Mouse (Mus musculus) forebrain, embryonic 11.5 days (tissue): ENCODE data around the gene Zbtb38. TPM values are rescaled to one million over a fixed set of nuclear protein-coding genes. Genes with fewer than 3 reads are reported as not detected.
A peak's percentile ranks its signal among the peaks of the same experiment; 100 is the strongest.

ENCODE experiments used
- ATAC-seq: fragments of 200-750 bp; cut with Nextera tagmentation; replicated peaks from 2 replicates; pipeline ENCODE4 v1.8.0; 2017; ENCODE audit warnings: moderate TSS enrichment; ENCODE audit not compliant: low FRiP score
- DNase-seq: peaks from one replicate; pipeline ENCODE4 v3.0.0-alpha.2; 2017; ENCODE audit warnings: low spot score
- H3K27ac ChIP-seq: fragments of 300-500 bp; sonication (generic); 2 replicates; pipeline ENCODE4 v1.5.1; 2014; ENCODE audit warnings: low read depth, low read length
- H3K27me3 ChIP-seq: fragments of 300-500 bp; sonication (generic); 2 replicates; pipeline ENCODE4 v1.6.1; 2014; ENCODE audit warnings: mild to moderate bottlenecking, low read length, mixed read lengths; ENCODE audit not compliant: control insufficient read depth, insufficient read depth
- H3K36me3 ChIP-seq: fragments of 300-500 bp; sonication (generic); 2 replicates; pipeline ENCODE4 v1.6.1; 2014; ENCODE audit warnings: mild to moderate bottlenecking, low read length, moderate library complexity, mixed read lengths; ENCODE audit not compliant: control insufficient read depth, insufficient read depth
- H3K4me1 ChIP-seq: fragments of 300-500 bp; sonication (generic); replicated peaks from 2 replicates; pipeline ENCODE4 v1.6.1; 2014; ENCODE audit warnings: low read length, mixed read lengths; ENCODE audit not compliant: control insufficient read depth, insufficient read depth
- H3K4me2 ChIP-seq: fragments of 300-500 bp; sonication (generic); 2 replicates; pipeline ENCODE4 v1.6.1; 2014; ENCODE audit warnings: low read depth, mild to moderate bottlenecking, low read length, moderate library complexity, mixed read lengths; ENCODE audit not compliant: severe bottlenecking
- H3K4me3 ChIP-seq: fragments of 300-500 bp; sonication (generic); 2 replicates; pipeline ENCODE4 v1.5.1; 2014; ENCODE audit warnings: low read depth, low read length
- H3K9ac ChIP-seq: fragments of 300-500 bp; sonication (generic); 2 replicates; pipeline ENCODE4 v1.6.1; 2014; ENCODE audit warnings: low read length
- H3K9me3 ChIP-seq: fragments of 300-500 bp; sonication (generic); 2 replicates; pipeline ENCODE4 v1.6.1; 2016; ENCODE audit warnings: low read length, mixed read lengths; ENCODE audit not compliant: control insufficient read depth
- WGBS: fragments of 180-500 bp; shearing (Covaris S2); extraction: QIAGEN DNeasy Blood & Tissue Kit; methylation state at CpG from one replicate; pipeline ENCODE4 v1.1.7; 2014; 5-methylcytosine and 5-hydroxymethylcytosine counted together
- polyA plus RNA-seq: library from polyadenylated mRNA; unstranded; fragments of >200 nt; fragmentation: Nextera tagmentation; extraction: Ambion mirVana; gene quantifications from 2 replicates; pipeline ENCODE4 v1.2.1, GENCODE M21; 2014

The Zbtb38 gene
- polyA plus RNA-seq, 1 experiment from 2014 or later = 10.5 TPM

DNA sequence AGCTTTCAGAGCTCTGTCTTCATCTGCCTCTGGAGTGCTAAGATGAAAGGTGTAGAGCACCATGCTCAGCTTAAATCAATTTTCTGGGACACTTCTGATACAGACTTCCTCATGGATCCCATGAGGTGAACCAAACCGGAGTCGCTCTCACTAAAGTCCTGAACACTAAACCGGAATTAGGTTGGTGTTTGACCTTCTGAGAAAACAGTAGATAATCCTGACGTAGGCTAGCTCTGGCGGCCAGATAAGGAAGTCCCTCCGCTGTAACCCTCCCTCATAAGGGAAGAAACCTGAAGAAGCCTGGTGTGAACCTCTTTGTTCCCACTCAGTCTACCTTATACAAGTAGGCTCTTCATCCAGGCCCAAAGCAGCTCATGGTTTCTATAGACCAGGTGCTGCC is 29.0 kb downstream of the Zbtb38 start:
- ATAC-seq = no peak
- DNase-seq = no peak
- Histone ChIP-seq H3K4me3 (no peak overlapping the region), H3K4me1 (peaks cover 18% of the 10 kb centered on the region; the same call in 1 of the 2 replicates), H3K9me3 (no peaks in the 10 kb centered on the region), H3K27me3 (no peaks in the 10 kb centered on the region), H3K36me3 (no peaks in the 10 kb centered on the region), H3K27ac (no peak overlapping the region), H3K4me2 (no peak overlapping the region), H3K9ac (no peak overlapping the region)
- WGBS = 89% methylated on average over 6 of the region's 6 CpGs

DNA sequence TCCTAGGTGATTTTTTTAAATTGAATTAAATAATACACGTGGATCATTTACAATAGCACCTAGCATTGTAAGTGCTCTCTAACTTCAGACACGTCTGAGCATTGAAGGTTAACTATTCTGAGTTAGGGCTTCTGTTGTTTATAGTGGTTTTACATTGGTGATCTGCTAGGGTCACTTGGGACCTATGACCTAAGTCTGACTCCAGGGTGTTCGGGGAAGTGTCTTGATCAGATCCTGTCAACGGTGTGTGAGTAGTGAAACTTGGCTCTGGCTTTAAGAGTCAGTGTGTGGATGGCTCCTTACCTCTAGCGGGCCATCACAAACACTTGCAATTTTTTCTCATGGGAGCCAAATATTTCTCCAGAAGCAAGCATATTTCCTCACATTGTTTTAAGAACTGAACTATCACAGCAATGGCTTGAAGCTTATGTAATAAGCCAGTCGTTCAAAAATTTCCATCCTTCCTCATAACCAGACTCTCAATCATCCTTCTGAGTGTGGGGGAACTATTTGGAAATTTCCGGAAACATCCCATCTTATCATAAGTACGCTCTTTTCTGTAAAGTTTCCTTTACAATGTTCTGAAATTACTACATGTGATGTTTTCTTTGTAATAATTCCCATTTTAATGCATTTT is 31.4 kb downstream of the Zbtb38 start:
- DNase-seq = no peak
- Histone ChIP-seq H3K4me3 (no peak overlapping the region), H3K27ac (no peak overlapping the region), H3K36me3 (no peaks in the 10 kb centered on the region), H3K4me2 (no peak overlapping the region), H3K4me1 (peaks cover 11% of the 10 kb centered on the region; the same call in 1 of the 2 replicates), H3K27me3 (no peaks in the 10 kb centered on the region), H3K9me3 (no peaks in the 10 kb centered on the region), H3K9ac (no peak overlapping the region)
- WGBS = 92% methylated on average over 8 of the region's 8 CpGs
- no peak for ATAC-seq

- peaks cover 4% of the 10 kb centered on the region; the same call in 1 of the 2 replicates for H3K4me1 ChIP-seq
- H3K9ac ChIP-seq = no peak overlapping the region
- H3K4me2 ChIP-seq = no peak overlapping the region
- ATAC-seq (no peak), DNase-seq (no peak)
- no peak overlapping the region for H3K4me3 ChIP-seq
- H3K36me3 ChIP-seq = no peaks in the 10 kb centered on the region
- no peak overlapping the region for H3K27ac ChIP-seq
- 46% methylated on average over 11 of the region's 11 CpGs for WGBS
- no peaks in the 10 kb centered on the region for H3K27me3 ChIP-seq
- no peaks in the 10 kb centered on the region for H3K9me3 ChIP-seq
Measured at GRCm38 (mm10) chr9:96720510-96721162, 32.0 kb downstream of the Zbtb38 start.

DNA sequence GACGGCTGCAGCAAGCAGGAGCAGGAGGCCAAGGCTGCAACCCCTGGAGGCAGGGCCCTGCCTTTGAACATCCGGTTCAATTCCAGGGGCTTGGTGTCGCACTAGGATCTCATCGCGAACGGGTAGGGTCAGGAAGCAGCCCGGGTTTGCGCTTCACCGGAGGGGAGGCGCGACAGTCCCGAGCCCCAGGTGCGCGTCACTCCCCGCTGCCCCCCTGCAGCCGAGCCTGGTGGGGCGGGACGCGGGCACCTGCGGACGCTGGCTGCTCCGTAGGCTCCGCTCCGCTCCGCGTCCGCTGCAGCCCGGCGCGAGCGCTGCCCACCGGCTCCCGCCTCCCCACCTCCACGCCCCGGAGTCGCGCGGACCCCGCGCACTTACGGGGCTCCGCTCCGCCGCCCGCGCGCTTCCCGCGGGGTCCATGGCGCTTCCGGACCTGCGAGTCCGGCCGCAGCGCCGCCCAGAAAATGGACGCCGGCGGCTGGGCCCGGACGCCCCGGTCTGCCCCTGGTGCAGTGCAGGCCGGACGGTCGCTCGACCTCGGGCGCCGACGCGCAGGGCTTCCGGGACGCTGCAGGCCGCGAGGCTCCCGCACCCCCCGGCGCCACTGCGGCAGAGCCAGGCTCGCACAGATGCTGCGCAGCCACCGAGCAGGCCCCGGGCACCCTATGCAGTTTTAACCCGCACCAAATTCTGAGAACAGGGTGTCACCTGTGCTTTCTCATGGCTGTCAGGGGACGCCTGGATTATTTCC is 33.0 kb downstream of the Zbtb38 start:
- Histone ChIP-seq H3K36me3 (no peaks in the 10 kb centered on the region), H3K4me1 (peaks cover 3% of the 10 kb centered on the region; the same call in 1 of the 2 replicates), H3K4me3 (peak overlapping the region; percentile 78), H3K9ac (peak overlapping the region; percentile 95), H3K4me2 (peak overlapping the region; percentile 67), H3K27me3 (no peaks in the 10 kb centered on the region), H3K9me3 (no peaks in the 10 kb centered on the region), H3K27ac (peak overlapping the region; percentile 80)
- ATAC-seq (peak; percentile 84), DNase-seq (peak; percentile 82)
- 1% methylated on average over 78 of the region's 85 CpGs for WGBS

DNA sequence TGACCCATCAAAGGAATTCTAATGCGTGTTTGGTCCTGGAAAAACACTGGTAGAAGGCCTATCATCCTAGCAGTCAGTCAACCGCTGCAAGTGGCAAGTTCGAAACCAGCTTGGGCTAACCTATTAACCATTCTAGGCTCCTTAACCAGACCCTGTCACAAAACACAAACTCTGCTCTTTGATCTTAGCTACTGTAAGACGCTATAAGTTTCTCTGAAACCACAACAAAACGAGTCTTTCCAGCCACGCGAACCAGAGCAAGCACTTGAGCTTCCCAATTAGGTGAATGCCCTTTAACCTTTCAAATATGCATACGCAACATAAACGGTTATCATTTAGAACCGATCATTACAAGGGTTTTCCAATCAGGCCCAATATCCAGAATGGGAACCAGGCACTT is 33.7 kb downstream of the Zbtb38 start:
- Histone ChIP-seq H3K4me1 (peaks cover 3% of the 10 kb centered on the region; the same call in 1 of the 2 replicates), H3K9me3 (no peaks in the 10 kb centered on the region), H3K27ac (no peak overlapping the region; the same call in 1 of the 2 replicates), H3K4me3 (peak overlapping the region; percentile 78; the same call in 1 of the 2 replicates), H3K27me3 (no peaks in the 10 kb centered on the region), H3K4me2 (peak overlapping the region; percentile 67), H3K36me3 (no peaks in the 10 kb centered on the region), H3K9ac (peak overlapping the region; percentile 95)
- 62% methylated on average over 10 of the region's 10 CpGs for WGBS
- no peak for DNase-seq
- no peak for ATAC-seq

- DNase-seq (no peak), ATAC-seq (no peak)
- no peak overlapping the region for H3K4me3 ChIP-seq
- H3K36me3 ChIP-seq = no peaks in the 10 kb centered on the region
- H3K27ac ChIP-seq = no peak overlapping the region
- no peaks in the 10 kb centered on the region for H3K9me3 ChIP-seq
- whole genome bisulfite sequencing = 90% methylated on average over 8 of the region's 8 CpGs
- H3K9ac ChIP-seq = no peak overlapping the region
- no peak overlapping the region for H3K4me2 ChIP-seq
- peaks cover 3% of the 10 kb centered on the region; the same call in 1 of the 2 replicates for H3K4me1 ChIP-seq
- H3K27me3 ChIP-seq = no peaks in the 10 kb centered on the region
Measured at GRCm38 (mm10) chr9:96718402-96718798, 34.2 kb downstream of the Zbtb38 start.

- Histone ChIP-seq H3K27ac (no peak overlapping the region), H3K9me3 (no peaks in the 10 kb centered on the region), H3K9ac (no peak overlapping the region), H3K4me3 (no peak overlapping the region), H3K4me1 (peaks cover 3% of the 10 kb centered on the region; the same call in 1 of the 2 replicates), H3K27me3 (no peaks in the 10 kb centered on the region), H3K4me2 (no peak overlapping the region), H3K36me3 (no peaks in the 10 kb centered on the region)
- WGBS = 93% methylated on average over 16 of the region's 16 CpGs
- ATAC-seq (no peak), DNase-seq (no peak)
Measured at GRCm38 (mm10) chr9:96717698-96718401, 34.8 kb downstream of the Zbtb38 start.

GRCm38 (mm10) chr9:96716735-96717444 is 35.7 kb downstream of the Zbtb38 start:
- Histone ChIP-seq H3K4me1 (peaks cover 3% of the 10 kb centered on the region; the same call in 1 of the 2 replicates), H3K4me2 (no peak overlapping the region), H3K27me3 (no peaks in the 10 kb centered on the region), H3K36me3 (no peaks in the 10 kb centered on the region), H3K9me3 (no peaks in the 10 kb centered on the region), H3K4me3 (no peak overlapping the region), H3K27ac (no peak overlapping the region), H3K9ac (no peak overlapping the region)
- WGBS = 93% methylated on average over 14 of the region's 14 CpGs
- no peak for DNase-seq
- no peak for ATAC-seq
